Mouse (Mus musculus): ENCODE results near the gene Agtr2. TPM values are rescaled to one million over a fixed set of nuclear protein-coding genes. Genes with fewer than 3 reads are reported as not detected.
"Not testable (repeated sequence)": the region's sequence is repeated elsewhere in the genome, so short reads cannot be mapped to it uniquely, and the experiment has no call there.

Gene Agtr2
- under 1 TPM; 0.54 TPM for total RNA-seq (2021)
- long read RNA-seq, experiment 1, partial matches to known transcripts: 1 of 1 reads
- long read RNA-seq, experiment 1, other reads (novel, unspliced or antisense): 0 of 1 reads
- long read RNA-seq, experiment 2: 0 reads

GRCm38 (mm10) chrX:21484414-21484813, at the start of gene Agtr2:
Agtr2 (plus strand) TSS chrX:21484544.
- Histone ChIP-seq H3K27ac (no peak within 1 kb of the TSS), H3K4me3 (no peak within 1 kb of the TSS)
- TF ChIP-seq CTCF (IDR thresholded peaks at IDR 0.05): no peak
- intact Hi-C loops (cut with DNase I): loop anchor here (10.0 kb wide), 1 partner anchor 80 kb away; no protein-coding TSS in a partner anchor
- no peak for DNase-seq (ENCODE audit: extremely low spot score in 1 of 2, low spot score in 2 of 2)

GRCm38 (mm10) chrX:21452519-21452918, 31.8 kb upstream of the Agtr2 start:
- TF ChIP-seq CTCF (IDR thresholded peaks at IDR 0.05): no peak
- no peak overlapping the region for H3K27ac ChIP-seq
- H3K4me3 ChIP-seq: no peak overlapping the region
- intact Hi-C loops (cut with DNase I): no loop called here
- DNase-seq (ENCODE audit: extremely low spot score in 1 of 2, low spot score in 2 of 2): no peak

- Histone ChIP-seq H3K4me3 (no peak overlapping the region), H3K27ac (no peak overlapping the region)
- intact Hi-C loops (cut with DNase I): loop anchor here (10.0 kb wide), 1 partner anchor 77 kb away; no protein-coding TSS in a partner anchor
- no peak for DNase-seq (ENCODE audit: extremely low spot score in 1 of 2, low spot score in 2 of 2)
- no peak for TF ChIP-seq CTCF (IDR thresholded peaks at IDR 0.05)
Measured at GRCm38 (mm10) chrX:21488111-21488510, 3.8 kb downstream of the Agtr2 start.

GRCm38 (mm10) chrX:21500242-21500641, 15.9 kb downstream of the Agtr2 start:
- peak; percentile 24 for TF ChIP-seq CTCF (IDR thresholded peaks at IDR 0.05)
- Histone ChIP-seq H3K27ac (no peak overlapping the region), H3K4me3 (no peak overlapping the region)
- intact Hi-C loops (cut with DNase I): no loop called here
- DNase-seq (ENCODE audit: extremely low spot score in 1 of 2, low spot score in 2 of 2): no peak

GRCm38 (mm10) chrX:21507333-21507732, 23.0 kb downstream of the Agtr2 start:
- H3K4me3 ChIP-seq; DNase-seq (ENCODE audit: extremely low spot score in 1 of 2, low spot score in 2 of 2); H3K27ac ChIP-seq; intact Hi-C loops (cut with DNase I): not testable (repeated sequence)

GRCm38 (mm10) chrX:21522590-21522989, 38.2 kb downstream of the Agtr2 start:
- Histone ChIP-seq H3K4me3 (no peak overlapping the region), H3K27ac (no peak overlapping the region)
- DNase-seq (ENCODE audit: extremely low spot score in 1 of 2, low spot score in 2 of 2): no peak
- intact Hi-C loops (cut with DNase I): loop anchor here (2.0 kb wide), 1 partner anchor 32 kb away; no protein-coding TSS in a partner anchor
- TF ChIP-seq CTCF (IDR thresholded peaks at IDR 0.05): no peak

Other genes starting within 250 kb of the Agtr2 start
- gene Slc6a14, start 230.4 kb downstream of the Agtr2 start, total RNA-seq (2021): not detected

Measured in left cerebral cortex, adult 2 months (tissue).